Mouse (Mus musculus): ENCODE results near the gene Tmem115. TPM values are rescaled to one million over a fixed set of nuclear protein-coding genes. Genes with fewer than 3 reads are reported as not detected.
A peak's percentile ranks its signal among the peaks of the same experiment; 100 is the strongest.

Tmem115 gene
- 10 to 100 TPM; 17.5 to 28.0 (median 19.6) TPM for polyA plus RNA-seq (2017; shearing (Covaris generic))

GRCm38 (mm10) chr9:107533791-107534407 lies at the start of gene Tmem115:
Gene Tmem115, plus strand, starts transcription at chr9:107533945.
- ATAC-seq: peak; percentile 99

DNA sequence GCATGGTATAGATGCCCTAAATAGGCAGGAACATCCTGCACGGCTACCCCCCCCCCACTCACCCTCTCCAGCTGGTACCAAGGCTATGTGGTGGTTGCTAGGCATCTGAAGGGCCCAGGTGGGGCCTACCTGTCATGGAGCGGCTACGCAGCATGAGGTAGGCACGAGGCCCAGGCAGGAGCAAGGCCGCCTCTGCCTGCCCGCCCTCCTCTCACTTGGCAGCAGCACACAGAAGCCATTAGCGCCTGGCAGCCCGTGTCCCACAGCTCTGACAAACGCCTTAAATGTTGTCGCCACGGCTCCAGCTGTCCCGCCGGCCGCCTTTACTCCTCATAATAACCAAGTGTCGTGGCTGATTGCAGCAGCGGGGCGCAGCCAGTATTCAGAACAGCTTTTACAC lies 49.4 kb upstream of the Tmem115 start:
- no peak for ATAC-seq

DNA sequence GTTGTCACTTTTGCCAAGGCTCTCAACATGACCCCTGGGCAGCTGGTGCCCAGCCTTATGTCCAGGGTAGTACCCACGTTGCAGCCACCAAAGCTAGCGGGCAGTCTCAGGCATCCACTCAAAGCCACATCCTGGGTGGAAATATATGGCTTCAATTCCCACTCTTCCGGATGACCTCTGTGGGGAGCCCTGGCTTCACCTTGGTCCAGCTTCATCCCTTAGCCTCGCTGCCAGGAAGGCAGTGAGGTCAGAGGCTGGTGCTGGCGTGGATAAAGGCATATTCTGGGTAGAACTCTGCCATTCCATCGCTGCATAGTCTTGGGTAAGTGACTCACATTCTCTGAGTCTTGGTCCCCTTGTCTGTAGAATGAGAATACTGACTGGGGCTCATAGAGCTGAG lies 49.0 kb upstream of the Tmem115 start:
- no peak for ATAC-seq

GRCm38 (mm10) chr9:107486086-107486485 lies 47.7 kb upstream of the Tmem115 start:
- ATAC-seq: no peak

DNA sequence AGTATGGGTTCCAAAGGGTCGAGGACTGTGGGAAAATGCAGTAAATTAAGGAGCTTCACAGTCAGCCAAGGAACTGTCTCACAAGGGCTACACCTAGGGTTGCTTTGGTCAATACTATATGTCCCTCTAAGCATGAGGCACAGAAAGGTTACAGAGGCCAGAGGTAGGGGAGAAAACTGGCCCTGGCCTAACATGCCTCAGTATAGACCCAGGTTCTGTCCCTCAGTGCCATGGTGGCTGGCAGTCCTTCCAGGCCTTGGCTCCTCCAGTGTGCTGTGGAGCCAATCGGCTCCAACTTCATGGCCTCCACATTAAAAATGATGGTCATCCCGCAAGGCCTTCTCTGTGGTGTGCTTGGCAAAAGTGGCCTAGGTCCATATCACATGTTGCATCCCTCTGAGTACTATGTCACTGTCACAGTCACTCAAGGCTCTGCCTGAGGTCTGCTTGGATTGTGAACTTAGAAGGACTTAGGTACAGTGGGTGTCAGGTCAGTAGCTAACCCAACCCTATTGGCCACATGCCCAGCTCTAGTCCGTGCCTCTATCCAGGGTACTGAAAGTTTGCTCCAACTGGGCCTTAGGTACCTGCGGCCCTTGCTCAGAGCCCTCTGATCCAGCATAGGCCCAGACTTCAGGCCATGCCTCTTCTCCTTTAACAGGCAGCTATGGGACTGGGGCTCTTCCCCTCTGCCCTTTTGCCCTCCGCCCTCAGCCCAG lies 47.1 kb upstream of the Tmem115 start:
- no peak for ATAC-seq

GRCm38 (mm10) chr9:107490146-107490545 lies 43.6 kb upstream of the Tmem115 start:
- no peak for ATAC-seq

- no peak for ATAC-seq
Observed at GRCm38 (mm10) chr9:107490625-107491024, 43.1 kb upstream of the Tmem115 start.

DNA sequence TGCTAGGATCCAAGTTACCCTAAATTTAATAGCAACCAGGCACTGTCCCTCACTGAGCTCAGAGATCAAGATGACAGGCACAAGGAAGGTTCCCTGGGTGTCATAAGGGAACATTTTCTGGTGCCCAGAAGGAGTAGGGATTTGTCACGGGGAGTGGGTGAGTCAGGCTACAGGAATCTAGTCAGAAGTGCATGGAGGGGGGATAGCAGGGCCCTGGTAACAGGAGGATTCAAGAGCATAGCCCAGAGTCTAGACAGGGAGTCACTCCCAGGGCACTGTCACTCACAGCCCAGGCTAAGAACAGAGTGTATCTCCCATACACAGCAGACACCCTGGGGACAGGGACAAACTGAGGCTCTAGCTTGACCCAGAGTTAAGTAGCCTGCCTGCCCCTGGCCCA lies 40.2 kb upstream of the Tmem115 start:
- no peak for ATAC-seq

GRCm38 (mm10) chr9:107494238-107494637 lies 39.5 kb upstream of the Tmem115 start:
- no peak for ATAC-seq

DNA sequence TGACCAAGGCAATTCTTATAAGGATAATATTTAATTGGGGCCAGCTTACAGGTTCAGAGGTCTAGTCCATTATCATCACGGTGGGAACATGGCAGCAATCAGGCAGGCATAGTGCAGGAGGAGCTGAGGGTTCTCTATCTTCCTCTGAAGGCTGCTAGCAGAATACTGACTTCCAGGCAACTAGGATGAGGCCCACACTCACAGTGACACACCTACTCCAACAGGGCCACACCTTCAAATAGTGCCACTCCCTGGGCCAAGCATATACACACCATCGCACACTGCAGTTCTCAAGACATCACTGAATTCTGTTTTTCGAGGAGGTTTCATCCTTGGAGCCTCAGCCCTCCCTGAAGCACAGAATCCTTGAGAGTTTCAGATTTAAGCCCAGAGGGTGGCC lies 37.4 kb upstream of the Tmem115 start:
- no peak for ATAC-seq

- no peak for ATAC-seq
Observed at GRCm38 (mm10) chr9:107500708-107501286, 32.9 kb upstream of the Tmem115 start.

GRCm38 (mm10) chr9:107502131-107502846 lies 31.5 kb upstream of the Tmem115 start:
- ATAC-seq: no peak

DNA sequence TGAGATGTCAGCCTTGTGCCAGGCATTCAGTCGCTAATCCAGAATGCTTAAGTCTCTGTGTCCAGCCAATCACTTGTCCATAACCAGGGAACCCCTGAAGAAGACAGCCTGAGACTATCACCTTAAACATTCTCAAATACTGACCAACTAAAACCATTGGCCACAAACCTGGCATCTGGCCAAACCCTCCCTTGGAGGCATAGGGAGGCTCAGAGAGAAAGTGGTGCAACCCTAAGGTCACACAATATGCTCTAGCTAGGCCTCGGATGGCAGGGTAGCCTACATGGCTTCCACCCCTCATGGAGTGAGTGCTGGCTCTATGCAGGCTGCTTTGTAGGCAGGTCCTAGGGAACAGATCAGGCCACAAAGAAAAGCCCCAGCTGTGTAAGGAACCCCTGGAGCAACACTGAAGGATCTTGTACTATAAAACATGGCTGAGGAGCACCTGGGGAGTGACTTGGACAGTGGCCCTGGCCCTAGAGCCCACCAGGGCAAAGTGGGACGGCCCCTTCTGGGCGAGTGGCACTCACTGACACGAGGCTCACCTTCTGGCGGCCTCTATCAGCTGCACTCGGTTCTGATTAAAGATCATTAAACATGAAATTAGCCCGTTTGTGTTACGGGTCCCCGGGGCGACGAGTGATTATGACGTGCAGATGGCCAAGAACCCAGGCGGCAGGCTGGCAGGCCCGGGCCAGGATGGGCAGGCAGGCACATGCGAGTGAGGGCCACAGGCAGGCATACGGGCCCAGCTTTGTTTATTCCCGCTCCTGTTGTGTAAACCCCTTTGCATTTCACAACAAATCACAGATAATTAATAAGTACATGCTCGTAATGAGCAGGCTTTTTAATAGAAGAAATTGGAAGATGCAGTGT lies 28.8 kb upstream of the Tmem115 start:
- no peak for ATAC-seq

GRCm38 (mm10) chr9:107508266-107508665 lies 25.5 kb upstream of the Tmem115 start:
- ATAC-seq: no peak

DNA sequence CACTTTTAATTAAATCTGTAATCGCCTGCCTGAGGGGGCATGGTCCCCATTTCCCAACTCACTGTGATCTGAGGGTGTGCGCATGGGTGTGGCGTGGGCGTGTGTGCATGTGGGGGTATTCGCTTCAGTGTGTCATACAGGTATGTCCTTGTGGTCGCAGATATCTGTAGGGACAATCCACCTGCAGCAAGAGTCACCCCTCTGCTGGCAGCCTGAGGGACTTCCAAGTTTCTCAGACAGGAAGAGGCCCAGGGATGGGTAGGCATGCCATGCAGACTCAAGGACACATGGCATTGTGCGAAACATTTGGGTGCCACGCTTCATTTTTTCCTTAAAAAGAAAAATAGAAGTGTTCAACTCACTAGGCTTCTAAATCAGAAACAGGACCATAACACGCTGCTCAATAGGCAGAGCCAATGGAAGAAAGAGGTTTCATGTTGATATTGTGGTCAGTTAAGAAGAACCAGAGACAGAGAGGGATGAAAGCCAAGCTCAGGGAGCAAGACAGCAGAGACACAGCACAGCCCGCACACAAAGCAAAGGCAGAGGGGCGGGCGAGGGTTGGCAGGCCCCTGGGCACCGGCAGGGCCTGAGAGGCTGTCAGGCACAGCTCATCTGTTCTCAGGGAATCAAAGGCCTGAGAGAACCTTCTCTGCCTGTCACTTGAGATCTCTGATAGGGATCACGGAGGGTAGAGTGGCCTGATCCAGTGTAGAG lies 23.2 kb upstream of the Tmem115 start:
- ATAC-seq: no peak

DNA sequence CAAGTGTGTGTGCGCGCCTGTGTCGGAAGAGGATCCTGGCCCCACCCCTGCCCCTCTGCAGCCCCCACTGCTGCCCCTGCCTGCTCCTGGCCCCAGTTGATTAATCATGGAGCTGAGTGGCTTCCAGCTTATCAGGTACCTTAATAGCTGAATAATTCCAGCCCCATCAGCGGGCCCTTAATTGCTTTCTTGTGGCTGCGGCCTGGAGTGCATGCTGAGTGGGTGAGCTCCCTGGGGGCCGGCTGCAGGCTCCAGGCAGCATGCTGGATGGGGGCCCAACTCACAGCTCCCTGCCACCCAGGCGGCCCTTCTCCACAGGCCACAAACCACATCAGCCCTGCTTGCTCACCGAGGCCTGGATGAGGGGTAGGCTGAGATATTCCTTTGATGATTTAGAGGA lies 22.3 kb upstream of the Tmem115 start:
- no peak for ATAC-seq

GRCm38 (mm10) chr9:107512326-107512725 lies 21.4 kb upstream of the Tmem115 start:
- ATAC-seq: no peak

DNA sequence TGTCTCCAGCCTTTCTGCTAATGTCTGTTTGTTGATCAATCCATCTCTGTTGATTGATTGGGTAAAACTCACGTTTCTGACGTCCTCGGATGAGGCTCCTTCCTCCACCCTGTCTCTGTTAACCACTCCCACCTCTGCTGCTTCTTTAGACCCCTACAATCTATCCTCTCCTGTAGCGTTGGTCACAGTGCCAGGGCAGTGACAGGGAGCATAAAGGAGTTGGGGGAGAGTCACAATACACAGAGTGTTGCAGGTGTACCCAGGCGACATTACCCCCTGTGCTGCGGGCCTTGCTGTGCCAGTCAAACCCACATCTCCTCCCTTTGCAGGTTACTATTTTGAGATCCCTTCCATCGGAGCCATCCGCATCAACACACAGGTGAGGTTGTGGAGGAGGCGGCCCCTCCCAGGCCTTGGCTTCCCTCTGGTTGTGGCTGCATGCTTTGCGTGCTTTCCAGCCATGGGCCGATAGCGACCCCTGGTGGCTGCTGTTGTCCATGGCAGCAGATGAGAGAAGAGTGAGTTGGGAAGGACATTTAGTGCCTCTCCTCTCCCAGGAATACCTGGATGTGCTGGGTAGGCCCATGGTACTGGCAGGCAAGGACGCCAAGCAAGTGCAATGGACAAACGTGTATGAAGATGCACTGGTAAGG lies 19.3 kb upstream of the Tmem115 start:
- ATAC-seq: no peak

DNA sequence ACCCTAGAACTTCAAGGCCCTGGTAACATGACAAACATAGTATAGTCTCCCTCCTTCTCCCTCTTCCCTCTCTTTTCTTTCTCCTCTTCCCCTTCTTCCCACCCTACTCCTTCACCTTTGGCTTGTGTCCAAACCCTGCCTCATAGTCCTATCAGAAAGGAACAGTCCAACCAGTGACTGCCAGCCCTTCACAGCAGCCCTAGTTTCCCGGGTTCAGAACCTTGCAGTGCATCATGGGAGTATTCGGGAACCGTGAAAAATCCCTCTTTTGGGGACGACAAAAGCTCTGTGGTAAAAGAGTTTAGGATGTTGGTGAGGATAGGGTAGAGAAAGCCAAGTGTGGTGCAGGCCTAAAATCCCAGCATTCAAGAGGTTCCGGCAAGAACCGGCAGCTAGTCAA lies 13.4 kb upstream of the Tmem115 start:
- ATAC-seq: no peak

GRCm38 (mm10) chr9:107521190-107521589 lies 12.6 kb upstream of the Tmem115 start:
- peak; percentile 75 for ATAC-seq
